Mouse (Mus musculus): ENCODE results near the gene Galns. TPM values are rescaled to one million over a fixed set of nuclear protein-coding genes. Genes with fewer than 3 reads are reported as not detected.

Gene Galns
- polyA plus RNA-seq (2014; fragmentation: Nextera tagmentation; extraction: Ambion mirVana): 11.4 and 12.3 TPM in 2 replicates

- peak; percentile 97 for ATAC-seq (replicated peaks; ENCODE audit: insufficient number of reproducible peaks, low FRiP score, low TSS enrichment)
- under 1% methylated on average over 56 of the region's 57 CpGs for WGBS (ENCODE audit: insufficient replicate concordance)
- H3K9me3 ChIP-seq (replicated peaks; ENCODE audit: control insufficient read depth, low read length): no peaks in the 10 kb centered on the region
- peak within 1 kb of the TSS; percentile 81 for H3K9ac ChIP-seq (ENCODE audit: low read depth, low read length)
- H3K4me3 ChIP-seq (ENCODE audit: low read depth, low read length): peak within 1 kb of the TSS; percentile 75
- no peaks in the 10 kb centered on the region for H3K27me3 ChIP-seq (ENCODE audit: control insufficient read depth, insufficient read depth, low read length)
- H3K27ac ChIP-seq (ENCODE audit: low read depth, low read length): peak within 1 kb of the TSS; percentile 82
- peaks cover 9% of the 10 kb centered on the region for H3K4me1 ChIP-seq (ENCODE audit: control insufficient read depth, insufficient read depth, low read length)
- H3K36me3 ChIP-seq (ENCODE audit: control insufficient read depth, insufficient read depth, low read length): peaks cover 2% of the 10 kb centered on the region; the same call in 1 of the 2 replicates
- H3K4me2 ChIP-seq: peak within 1 kb of the TSS; percentile 81
Measured at GRCm38 (mm10) chr8:122611295-122612133, at the start of gene Galns, which contains the start of gene Trappc2l. Gene Galns, minus strand, starts transcription at chr8:122611463. Gene Trappc2l, plus strand, starts transcription at chr8:122611640.

DNA sequence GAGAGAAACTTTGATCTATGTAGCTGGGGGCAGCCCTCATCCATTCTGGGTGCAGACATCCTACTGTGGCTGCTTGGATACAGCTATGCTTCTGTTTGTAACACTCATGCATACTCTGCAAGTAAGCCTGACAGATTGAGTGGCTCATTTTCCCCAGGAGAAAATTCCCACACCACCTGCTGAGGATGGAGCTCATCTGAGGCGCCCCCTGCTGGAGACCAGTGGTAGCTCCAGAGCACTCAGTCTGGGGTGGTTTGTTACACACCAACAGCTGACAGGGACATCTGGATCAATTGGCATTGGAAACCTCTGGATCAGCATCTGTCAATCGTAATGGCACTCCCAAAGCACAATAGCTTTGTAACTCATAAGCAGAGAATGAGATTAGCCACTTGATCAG, 48.8 kb upstream of the Galns start:
- H3K9me3 ChIP-seq (replicated peaks; ENCODE audit: control insufficient read depth, low read length): no peaks in the 10 kb centered on the region
- no peak overlapping the region for H3K4me3 ChIP-seq (ENCODE audit: low read depth, low read length)
- no peak for ATAC-seq (replicated peaks; ENCODE audit: insufficient number of reproducible peaks, low FRiP score, low TSS enrichment)
- peaks cover 32% of the 10 kb centered on the region for H3K4me1 ChIP-seq (ENCODE audit: control insufficient read depth, insufficient read depth, low read length)
- H3K27ac ChIP-seq (ENCODE audit: low read depth, low read length): no peak overlapping the region
- no peaks in the 10 kb centered on the region for H3K27me3 ChIP-seq (ENCODE audit: control insufficient read depth, insufficient read depth, low read length)
- H3K4me2 ChIP-seq: no peak overlapping the region
- H3K36me3 ChIP-seq (ENCODE audit: control insufficient read depth, insufficient read depth, low read length): no peaks in the 10 kb centered on the region
- 77% methylated on average over 2 of the region's 2 CpGs for WGBS (ENCODE audit: insufficient replicate concordance)
- no peak overlapping the region for H3K9ac ChIP-seq (ENCODE audit: low read depth, low read length)

GRCm38 (mm10) chr8:122658807-122659160, 47.5 kb upstream of the Galns start:
- 77% methylated on average over 9 of the region's 9 CpGs for WGBS (ENCODE audit: insufficient replicate concordance)
- no peak for ATAC-seq (replicated peaks; ENCODE audit: insufficient number of reproducible peaks, low FRiP score, low TSS enrichment)

DNA sequence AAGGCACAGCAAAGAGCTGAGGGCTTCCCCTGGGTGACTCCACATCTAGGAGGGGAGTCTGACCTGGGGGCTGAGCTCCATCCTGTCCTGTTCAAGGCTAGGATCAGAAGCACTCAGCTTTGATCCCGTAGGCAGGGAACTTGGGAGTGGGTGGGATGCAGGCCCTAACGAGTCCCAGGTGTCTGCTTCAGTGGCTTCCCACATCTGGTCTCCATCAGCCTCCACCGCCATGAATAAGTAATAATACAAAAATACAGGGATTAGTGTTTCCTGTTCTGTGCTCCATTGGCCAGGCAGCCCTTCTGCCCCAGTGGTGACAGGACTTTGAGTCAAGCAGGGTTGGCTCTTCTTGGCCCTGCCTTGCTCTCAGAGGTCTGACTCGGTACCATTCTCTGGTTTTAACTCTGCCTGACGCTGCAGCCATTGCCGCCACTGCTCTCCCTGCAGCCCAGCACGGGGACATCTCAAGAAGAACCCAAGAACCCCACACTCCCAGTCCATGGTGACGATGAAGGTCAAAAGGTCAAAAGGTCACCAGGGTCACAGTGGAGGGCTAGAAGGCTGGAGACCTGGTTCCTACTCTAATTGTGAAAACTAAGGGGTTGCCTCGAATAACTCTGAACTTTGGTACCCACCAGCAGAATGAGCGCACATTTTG, 47.0 kb upstream of the Galns start:
- no peak overlapping the region for H3K4me3 ChIP-seq (ENCODE audit: low read depth, low read length)
- no peak overlapping the region for H3K4me2 ChIP-seq
- no peak overlapping the region for H3K9ac ChIP-seq (ENCODE audit: low read depth, low read length)
- no peaks in the 10 kb centered on the region for H3K36me3 ChIP-seq (ENCODE audit: control insufficient read depth, insufficient read depth, low read length)
- no peak overlapping the region for H3K27ac ChIP-seq (ENCODE audit: low read depth, low read length)
- no peaks in the 10 kb centered on the region for H3K27me3 ChIP-seq (ENCODE audit: control insufficient read depth, insufficient read depth, low read length)
- no peak for ATAC-seq (replicated peaks; ENCODE audit: insufficient number of reproducible peaks, low FRiP score, low TSS enrichment)
- H3K9me3 ChIP-seq (replicated peaks; ENCODE audit: control insufficient read depth, low read length): no peaks in the 10 kb centered on the region
- peaks cover 34% of the 10 kb centered on the region for H3K4me1 ChIP-seq (ENCODE audit: control insufficient read depth, insufficient read depth, low read length)
- 68% methylated on average over 10 of the region's 10 CpGs for WGBS (ENCODE audit: insufficient replicate concordance)

More at GRCm38 (mm10) chr8:122658807-122659160, 47.5 kb upstream of the Galns start:
- no peak overlapping the region for H3K4me2 ChIP-seq
- no peak overlapping the region for H3K4me3 ChIP-seq (ENCODE audit: low read depth, low read length)
- H3K36me3 ChIP-seq (ENCODE audit: control insufficient read depth, insufficient read depth, low read length): no peaks in the 10 kb centered on the region
- H3K27me3 ChIP-seq (ENCODE audit: control insufficient read depth, insufficient read depth, low read length): no peaks in the 10 kb centered on the region
- no peak overlapping the region for H3K27ac ChIP-seq (ENCODE audit: low read depth, low read length)
- H3K4me1 ChIP-seq (ENCODE audit: control insufficient read depth, insufficient read depth, low read length): peaks cover 32% of the 10 kb centered on the region
- no peaks in the 10 kb centered on the region for H3K9me3 ChIP-seq (replicated peaks; ENCODE audit: control insufficient read depth, low read length)
- H3K9ac ChIP-seq (ENCODE audit: low read depth, low read length): no peak overlapping the region

DNA sequence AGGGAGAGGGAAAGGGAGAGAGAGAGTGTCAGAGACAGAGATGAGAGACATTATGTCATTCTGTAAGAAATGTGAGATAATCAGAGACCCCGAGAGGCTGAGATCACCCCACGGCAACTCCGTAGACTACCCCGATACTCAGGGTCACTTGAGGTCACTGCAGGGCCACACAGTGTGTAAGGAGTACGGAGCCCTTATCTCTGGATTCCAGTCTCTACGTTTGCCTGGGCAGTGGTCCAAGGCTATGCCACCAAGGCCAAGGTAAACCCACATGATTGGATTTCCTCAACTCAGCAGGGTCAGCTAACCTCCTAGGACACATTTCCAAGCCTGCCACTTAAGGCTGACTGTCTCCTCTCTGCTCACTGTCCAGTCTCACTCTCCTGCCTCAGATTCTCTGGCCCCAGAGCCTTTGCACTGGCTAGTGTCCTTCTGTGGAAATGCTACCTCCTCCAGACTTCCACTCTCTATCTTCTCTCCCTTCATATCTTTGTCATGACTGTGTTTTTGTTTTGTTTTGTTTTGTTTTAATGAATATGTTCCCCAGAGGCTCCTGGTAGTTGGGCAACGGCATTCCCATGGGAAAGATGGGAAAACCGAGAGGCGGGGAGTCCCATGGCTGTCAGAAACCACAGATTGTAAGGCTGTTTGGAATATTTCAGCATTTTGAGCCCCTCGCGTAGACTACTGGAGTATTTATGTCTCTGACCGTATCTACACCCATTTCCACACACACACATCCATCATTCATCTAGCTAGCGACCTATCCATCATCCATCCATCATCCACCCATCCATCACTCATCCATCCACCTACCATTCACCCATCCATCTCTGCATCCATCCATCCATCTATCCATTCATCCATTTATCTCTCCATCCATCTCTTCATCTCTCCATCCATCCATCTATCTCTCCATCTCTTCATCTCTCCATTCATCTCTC, 45.1 kb upstream of the Galns start:
- H3K36me3 ChIP-seq (ENCODE audit: control insufficient read depth, insufficient read depth, low read length): no peaks in the 10 kb centered on the region
- H3K9ac ChIP-seq (ENCODE audit: low read depth, low read length): no peak overlapping the region
- 55% methylated on average over 13 of the region's 13 CpGs for WGBS (ENCODE audit: insufficient replicate concordance)
- peaks cover 33% of the 10 kb centered on the region for H3K4me1 ChIP-seq (ENCODE audit: control insufficient read depth, insufficient read depth, low read length)
- no peak overlapping the region for H3K27ac ChIP-seq (ENCODE audit: low read depth, low read length)
- no peaks in the 10 kb centered on the region for H3K9me3 ChIP-seq (replicated peaks; ENCODE audit: control insufficient read depth, low read length)
- H3K27me3 ChIP-seq (ENCODE audit: control insufficient read depth, insufficient read depth, low read length): no peaks in the 10 kb centered on the region
- H3K4me2 ChIP-seq: no peak overlapping the region
- 0 out of 2 replicates have a peak, but pooled peaks have one; percentile 32 for ATAC-seq (replicated peaks; ENCODE audit: insufficient number of reproducible peaks, low FRiP score, low TSS enrichment)
- no peak overlapping the region for H3K4me3 ChIP-seq (ENCODE audit: low read depth, low read length)

DNA sequence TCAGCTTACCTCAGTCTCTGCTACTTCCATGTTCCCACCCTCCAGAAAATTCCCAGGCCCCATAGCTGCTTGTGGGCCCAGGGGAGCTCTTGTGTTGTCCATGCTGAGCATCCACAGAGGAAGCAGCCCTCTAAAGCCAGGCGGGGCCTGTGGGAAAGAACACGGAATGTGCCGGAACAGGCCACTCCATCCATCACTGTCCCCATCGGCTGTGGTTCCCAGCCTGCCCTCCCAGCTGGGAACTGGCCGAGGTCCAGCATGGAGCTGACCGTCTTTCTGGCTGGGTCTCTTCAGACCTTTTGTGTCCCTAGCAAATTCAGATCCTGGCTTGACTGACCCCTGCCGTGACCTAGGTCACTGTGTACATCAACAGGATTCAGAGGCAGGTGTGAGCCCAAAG, 43.5 kb upstream of the Galns start:
- 59% methylated on average over 7 of the region's 7 CpGs for WGBS (ENCODE audit: insufficient replicate concordance)
- Histone ChIP-seq H3K27ac (ENCODE audit: low read depth, low read length) (no peak overlapping the region), H3K36me3 (ENCODE audit: control insufficient read depth, insufficient read depth, low read length) (no peaks in the 10 kb centered on the region), H3K9me3 (replicated peaks; ENCODE audit: control insufficient read depth, low read length) (no peaks in the 10 kb centered on the region), H3K4me3 (ENCODE audit: low read depth, low read length) (no peak overlapping the region), H3K4me2 (no peak overlapping the region), H3K9ac (ENCODE audit: low read depth, low read length) (no peak overlapping the region), H3K4me1 (ENCODE audit: control insufficient read depth, insufficient read depth, low read length) (peaks cover 26% of the 10 kb centered on the region), H3K27me3 (ENCODE audit: control insufficient read depth, insufficient read depth, low read length) (no peaks in the 10 kb centered on the region)
- no peak for ATAC-seq (replicated peaks; ENCODE audit: insufficient number of reproducible peaks, low FRiP score, low TSS enrichment)

- no peak overlapping the region for H3K27ac ChIP-seq (ENCODE audit: low read depth, low read length)
- WGBS (ENCODE audit: insufficient replicate concordance): 66% methylated on average over 6 of the region's 6 CpGs
- no peak for ATAC-seq (replicated peaks; ENCODE audit: insufficient number of reproducible peaks, low FRiP score, low TSS enrichment)
- H3K4me1 ChIP-seq (ENCODE audit: control insufficient read depth, insufficient read depth, low read length): peaks cover 21% of the 10 kb centered on the region
- H3K9ac ChIP-seq (ENCODE audit: low read depth, low read length): no peak overlapping the region
- no peak overlapping the region for H3K4me3 ChIP-seq (ENCODE audit: low read depth, low read length)
- no peaks in the 10 kb centered on the region for H3K27me3 ChIP-seq (ENCODE audit: control insufficient read depth, insufficient read depth, low read length)
- H3K36me3 ChIP-seq (ENCODE audit: control insufficient read depth, insufficient read depth, low read length): no peaks in the 10 kb centered on the region; the same call in 1 of the 2 replicates
- no peaks in the 10 kb centered on the region for H3K9me3 ChIP-seq (replicated peaks; ENCODE audit: control insufficient read depth, low read length)
- H3K4me2 ChIP-seq: no peak overlapping the region
Measured at GRCm38 (mm10) chr8:122652643-122653042, 41.4 kb upstream of the Galns start.

GRCm38 (mm10) chr8:122651326-122651921, 40.2 kb upstream of the Galns start:
- Histone ChIP-seq H3K4me1 (ENCODE audit: control insufficient read depth, insufficient read depth, low read length) (peaks cover 26% of the 10 kb centered on the region), H3K27ac (ENCODE audit: low read depth, low read length) (no peak overlapping the region), H3K9me3 (replicated peaks; ENCODE audit: control insufficient read depth, low read length) (no peaks in the 10 kb centered on the region), H3K9ac (ENCODE audit: low read depth, low read length) (no peak overlapping the region; the same call in 1 of the 2 replicates), H3K27me3 (ENCODE audit: control insufficient read depth, insufficient read depth, low read length) (no peaks in the 10 kb centered on the region), H3K36me3 (ENCODE audit: control insufficient read depth, insufficient read depth, low read length) (no peaks in the 10 kb centered on the region; the same call in 1 of the 2 replicates), H3K4me2 (no peak overlapping the region), H3K4me3 (ENCODE audit: low read depth, low read length) (no peak overlapping the region)
- ATAC-seq (replicated peaks; ENCODE audit: insufficient number of reproducible peaks, low FRiP score, low TSS enrichment): no peak
- 75% methylated on average over 13 of the region's 16 CpGs for WGBS (ENCODE audit: insufficient replicate concordance)
